Mouse (Mus musculus): Measurements from ENCODE around the gene E330017A01Rik. TPM values are rescaled to one million over a fixed set of nuclear protein-coding genes. Genes with fewer than 3 reads are reported as not detected.
"Not testable (repeated sequence)": the region's sequence is repeated elsewhere in the genome, so short reads cannot be mapped to it uniquely, and the experiment has no call there.

Gene E330017A01Rik
- total RNA-seq, 2 experiments from 2014 or later, result not detected

GRCm38 (mm10) chr16:58665137-58665536 is 26.6 kb upstream of the E330017A01Rik start:
- DNase-seq, result not testable (repeated sequence)
- intact Hi-C loops (cut with DNase I), result loop anchor here (10.0 kb wide), 1 partner anchor 370 kb away; no protein-coding TSS in a partner anchor

GRCm38 (mm10) chr16:58663816-58664215 is 25.3 kb upstream of the E330017A01Rik start:
- intact Hi-C loops (cut with DNase I), result loop anchor here (5.0 to 10.0 kb wide), 3 partner anchors 37 to 369 kb away; no protein-coding TSS in a partner anchor

GRCm38 (mm10) chr16:58663021-58663420 is 24.5 kb upstream of the E330017A01Rik start:
- intact Hi-C loops (cut with DNase I), result loop anchor here (5.0 to 10.0 kb wide), 3 partner anchors 36 to 368 kb away; no protein-coding TSS in a partner anchor
- DNase-seq, result no peak

More at GRCm38 (mm10) chr16:58663816-58664215, 25.3 kb upstream of the E330017A01Rik start:
- DNase-seq, result no peak

- no peak for DNase-seq
- intact Hi-C loops (cut with DNase I), result loop anchor here (5.0 to 10.0 kb wide), 3 partner anchors 35 to 368 kb away; no protein-coding TSS in a partner anchor
These were observed 23.8 kb upstream of the E330017A01Rik start for GRCm38 (mm10) chr16:58662287-58662791.

- no peak for DNase-seq
- intact Hi-C loops (cut with DNase I), result loop anchor here (5.0 to 10.0 kb wide), 3 partner anchors 35 to 367 kb away; no protein-coding TSS in a partner anchor
These were observed 23.3 kb upstream of the E330017A01Rik start for GRCm38 (mm10) chr16:58661826-58662225.

GRCm38 (mm10) chr16:58658668-58659067 is 20.1 kb upstream of the E330017A01Rik start:
- no peak for DNase-seq
- intact Hi-C loops (cut with DNase I), result no loop called here

GRCm38 (mm10) chr16:58656526-58656925 is 18.0 kb upstream of the E330017A01Rik start:
- intact Hi-C loops (cut with DNase I), result no loop called here
- no peak for DNase-seq

GRCm38 (mm10) chr16:58655751-58656150 is 17.2 kb upstream of the E330017A01Rik start:
- no peak for DNase-seq
- intact Hi-C loops (cut with DNase I), result no loop called here

- DNase-seq, result no peak
- intact Hi-C loops (cut with DNase I), result no loop called here
These were observed 11.4 kb upstream of the E330017A01Rik start for GRCm38 (mm10) chr16:58649979-58650378.

GRCm38 (mm10) chr16:58638016-58638415 is 523 bp downstream of the E330017A01Rik start:
- intact Hi-C loops (cut with DNase I), result no loop called here
- DNase-seq, result no peak

GRCm38 (mm10) chr16:58637448-58637847 is 1.1 kb downstream of the E330017A01Rik start:
- no peak for DNase-seq
- intact Hi-C loops (cut with DNase I), result no loop called here

GRCm38 (mm10) chr16:58635866-58636265 is 2.7 kb downstream of the E330017A01Rik start:
- DNase-seq, result no peak
- intact Hi-C loops (cut with DNase I), result no loop called here

GRCm38 (mm10) chr16:58629736-58630135 is 8.8 kb downstream of the E330017A01Rik start:
- intact Hi-C loops (cut with DNase I), result loop anchor here (5.0 kb wide), 3 partner anchors 33 to 773 kb away; no protein-coding TSS in a partner anchor
- no peak for DNase-seq

GRCm38 (mm10) chr16:58628968-58629367 is 9.6 kb downstream of the E330017A01Rik start:
- intact Hi-C loops (cut with DNase I), result loop anchor here (5.0 kb wide), 3 partner anchors 33 to 773 kb away; no protein-coding TSS in a partner anchor
- DNase-seq, result no peak

- no peak for DNase-seq
- intact Hi-C loops (cut with DNase I), result loop anchor here (5.0 kb wide), 3 partner anchors 34 to 774 kb away; no protein-coding TSS in a partner anchor
These were observed 10.2 kb downstream of the E330017A01Rik start for GRCm38 (mm10) chr16:58628336-58628680.

GRCm38 (mm10) chr16:58627597-58628335 is 10.8 kb downstream of the E330017A01Rik start:
- DNase-seq, result no peak
- intact Hi-C loops (cut with DNase I), result loop anchor here (5.0 kb wide), 3 partner anchors 35 to 775 kb away; no protein-coding TSS in a partner anchor

- intact Hi-C loops (cut with DNase I), result loop anchor here (1.0 to 5.0 kb wide), 3 partner anchors 102 to 325 kb away; partner anchors contain the start of gene St3gal6
- peak; percentile 16 to 55 for DNase-seq
These were observed 14.6 kb downstream of the E330017A01Rik start for GRCm38 (mm10) chr16:58623944-58624343.

- intact Hi-C loops (cut with DNase I), result loop anchor here (5.0 kb wide), 1 partner anchor 101 kb away; the partner anchor contains the start of gene St3gal6
- DNase-seq, result no peak
These were observed 15.4 kb downstream of the E330017A01Rik start for GRCm38 (mm10) chr16:58623114-58623513.

GRCm38 (mm10) chr16:58622377-58622776 is 16.2 kb downstream of the E330017A01Rik start:
- no peak for DNase-seq
- intact Hi-C loops (cut with DNase I), result loop anchor here (5.0 kb wide), 1 partner anchor 100 kb away; the partner anchor contains the start of gene St3gal6

- DNase-seq, result no peak
- intact Hi-C loops (cut with DNase I), result no loop called here
These were observed 21.2 kb downstream of the E330017A01Rik start for GRCm38 (mm10) chr16:58617346-58617745.

GRCm38 (mm10) chr16:58616878-58617277 is 21.7 kb downstream of the E330017A01Rik start, which contains the start of gene Gm813:
Gene Gm813, minus strand, starts transcription at chr16:58616978.
- DNase-seq, result no peak
- intact Hi-C loops (cut with DNase I), result no loop called here

All from heart, postnatal 14 days (tissue).